Mouse (Mus musculus) thymus, adult 2 months (tissue): Measurements from ENCODE around the gene Scarb1. TPM values are rescaled to one million over a fixed set of nuclear protein-coding genes. Genes with fewer than 3 reads are reported as not detected.

Experiments
- DNase-seq: peaks from one replicate; pipeline ENCODE4 v3.0.0; 2021
- H3K27ac ChIP-seq: fragments of 200-500 bp; 2 replicates; pipeline ENCODE4 v1.5.1; 2012; ENCODE audit warnings: low read length, control low read depth; ENCODE audit not compliant: control insufficient read depth, insufficient read depth
- H3K27me3 ChIP-seq: fragments of 200-500 bp; 2 replicates; pipeline ENCODE4 v1.6.1; 2012; ENCODE audit warnings: mild to moderate bottlenecking, low read length, moderate library complexity, mixed read lengths; ENCODE audit not compliant: control insufficient read depth, insufficient read depth
- H3K36me3 ChIP-seq: fragments of 200-500 bp; 2 replicates; pipeline ENCODE4 v1.6.1; 2012; ENCODE audit warnings: mild to moderate bottlenecking, low read length, moderate library complexity; ENCODE audit not compliant: control insufficient read depth, insufficient read depth
- H3K4me1 ChIP-seq: fragments of 200-500 bp; replicated peaks from 2 replicates; pipeline ENCODE4 v1.6.1; 2012; ENCODE audit warnings: low read length; ENCODE audit not compliant: control insufficient read depth, insufficient read depth
- H3K4me3 ChIP-seq: fragments of 200-500 bp; 2 replicates; pipeline ENCODE4 v1.5.1; 2012; ENCODE audit warnings: mild to moderate bottlenecking, low read length, control low read depth, moderate library complexity; ENCODE audit not compliant: control insufficient read depth, insufficient read depth
- CTCF ChIP-seq: fragments of 200-500 bp; IDR thresholded peaks from 2 replicates; pipeline ENCODE4 v1.5.1; 2012; ENCODE audit warnings: mild to moderate bottlenecking, control low read depth, low read length, moderate library complexity, borderline replicate concordance; ENCODE audit not compliant: control insufficient read depth, poor library complexity, insufficient read depth; ENCODE audit errors: extremely low read depth
- POLR2A ChIP-seq: fragments of 200-500 bp; IDR thresholded peaks from 2 replicates; pipeline ENCODE4 v1.6.1; 2012; ENCODE audit warnings: mild to moderate bottlenecking, low read length, control low read depth, moderate library complexity; ENCODE audit not compliant: control insufficient read depth, poor library complexity, insufficient read depth; ENCODE audit errors: extremely low read depth
- WGBS: fragments of 180-500 bp; shearing (Covaris S2); methylation state at CpG from one replicate; pipeline ENCODE4 v1.1.7; 2018; 5-methylcytosine and 5-hydroxymethylcytosine counted together
- polyA plus RNA-seq: library from polyadenylated mRNA; depleted of rRNA; stranded (reverse); fragments of >200 nt; gene quantifications from 2 replicates; pipeline ENCODE4 v1.2.3, GENCODE M21; 2012

Scarb1 gene
- polyA plus RNA-seq, 1 experiment: 80.7 TPM

- H3K4me1 ChIP-seq: no peaks in the 10 kb centered on the region
- no peak overlapping the region for H3K4me3 ChIP-seq
- H3K27ac ChIP-seq: no peak overlapping the region
- TF ChIP-seq CTCF: no peak
- no peak for TF ChIP-seq POLR2A
- WGBS: 95% methylated on average over 18 of the region's 18 CpGs
- DNase-seq: no peak
- H3K27me3 ChIP-seq: no peaks in the 10 kb centered on the region
- H3K36me3 ChIP-seq: no peaks in the 10 kb centered on the region
Measured at GRCm38 (mm10) chr5:125327596-125328385, 13.1 kb downstream of the Scarb1 start.

GRCm38 (mm10) chr5:125326351-125326750 is 14.5 kb downstream of the Scarb1 start:
- Histone ChIP-seq H3K27me3 (no peaks in the 10 kb centered on the region), H3K4me1 (no peaks in the 10 kb centered on the region), H3K36me3 (no peaks in the 10 kb centered on the region), H3K27ac (no peak overlapping the region), H3K4me3 (no peak overlapping the region)
- TF ChIP-seq POLR2A (no peak), CTCF (no peak)
- DNase-seq: no peak
- 90% methylated on average over 8 of the region's 8 CpGs for WGBS

GRCm38 (mm10) chr5:125325931-125326330 is 15.0 kb downstream of the Scarb1 start:
- no peak overlapping the region for H3K27ac ChIP-seq
- 93% methylated on average over 11 of the region's 11 CpGs for WGBS
- no peak overlapping the region for H3K4me3 ChIP-seq
- H3K4me1 ChIP-seq: no peaks in the 10 kb centered on the region
- H3K27me3 ChIP-seq: no peaks in the 10 kb centered on the region
- no peaks in the 10 kb centered on the region for H3K36me3 ChIP-seq
- TF ChIP-seq CTCF (no peak), POLR2A (no peak)
- no peak for DNase-seq

- H3K36me3 ChIP-seq: no peaks in the 10 kb centered on the region
- H3K4me1 ChIP-seq: no peaks in the 10 kb centered on the region
- TF ChIP-seq CTCF (no peak), POLR2A (no peak)
- H3K27ac ChIP-seq: no peak overlapping the region
- H3K4me3 ChIP-seq: no peak overlapping the region
- H3K27me3 ChIP-seq: no peaks in the 10 kb centered on the region
- no peak for DNase-seq
- 93% methylated on average over 4 of the region's 4 CpGs for WGBS
Measured at GRCm38 (mm10) chr5:125325285-125325684, 15.6 kb downstream of the Scarb1 start.

GRCm38 (mm10) chr5:125323939-125324480 is 16.9 kb downstream of the Scarb1 start:
- no peak overlapping the region for H3K27ac ChIP-seq
- no peak for TF ChIP-seq POLR2A
- TF ChIP-seq CTCF: no peak
- H3K36me3 ChIP-seq: no peaks in the 10 kb centered on the region
- 97% methylated on average over 7 of the region's 7 CpGs for WGBS
- H3K27me3 ChIP-seq: no peaks in the 10 kb centered on the region
- no peaks in the 10 kb centered on the region for H3K4me1 ChIP-seq
- no peak overlapping the region for H3K4me3 ChIP-seq
- DNase-seq: no peak

- TF ChIP-seq CTCF (no peak), POLR2A (no peak)
- no peak for DNase-seq
- no peak overlapping the region for H3K27ac ChIP-seq
- no peaks in the 10 kb centered on the region for H3K36me3 ChIP-seq
- no peaks in the 10 kb centered on the region for H3K27me3 ChIP-seq
- H3K4me1 ChIP-seq: no peaks in the 10 kb centered on the region
- 92% methylated on average over 6 of the region's 6 CpGs for WGBS
- H3K4me3 ChIP-seq: no peak overlapping the region
Measured at GRCm38 (mm10) chr5:125323128-125323527, 17.8 kb downstream of the Scarb1 start.

- Histone ChIP-seq H3K4me3 (no peak overlapping the region), H3K4me1 (peaks cover 7% of the 10 kb centered on the region)
- TF ChIP-seq POLR2A: no peak
Measured at GRCm38 (mm10) chr5:125321836-125322235, 19.1 kb downstream of the Scarb1 start.

More at GRCm38 (mm10) chr5:125321836-125322235, 19.1 kb downstream of the Scarb1 start:
- Histone ChIP-seq H3K36me3 (no peaks in the 10 kb centered on the region), H3K27ac (no peak overlapping the region), H3K27me3 (no peaks in the 10 kb centered on the region)
- no peak for DNase-seq
- WGBS: 91% methylated on average over 3 of the region's 3 CpGs
